Mouse (Mus musculus): Measurements from ENCODE around the gene Cyb561d2. TPM values are rescaled to one million over a fixed set of nuclear protein-coding genes. Genes with fewer than 3 reads are reported as not detected.
A peak's percentile ranks its signal among the peaks of the same experiment; 100 is the strongest.

Gene Cyb561d2
- polyA plus RNA-seq, 1 experiment: 62.6 TPM

DNA sequence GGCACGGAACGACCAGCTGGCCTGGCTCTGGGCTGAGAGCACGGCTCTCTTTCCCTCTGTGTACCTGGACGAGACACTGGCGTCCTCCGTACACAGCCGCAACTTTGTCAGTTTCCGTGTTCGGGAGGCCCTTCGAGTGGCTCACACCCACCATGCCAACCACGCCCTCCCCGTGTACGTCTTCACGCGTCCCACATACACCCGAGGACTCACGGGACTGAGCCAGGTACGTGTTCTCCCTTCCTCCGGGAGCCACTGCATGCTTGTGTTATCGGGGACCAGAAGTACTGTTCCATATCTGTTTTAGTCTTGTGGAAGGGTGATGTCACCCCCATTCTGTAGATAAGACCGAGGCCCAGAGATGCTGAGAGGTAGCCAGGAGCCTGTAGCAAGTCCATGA lies 28.9 kb upstream of the Cyb561d2 start:
- peak overlapping the region; percentile 81; the same call in 1 of the 2 replicates for H3K4me3 ChIP-seq (ENCODE audit: insufficient read depth, low read depth, low read length)
- H3K27ac ChIP-seq (ENCODE audit: insufficient read depth, low read depth, low read length): peak overlapping the region; percentile 14; the same call in 1 of the 2 replicates
- TF ChIP-seq POLR2A (IDR thresholded peaks at IDR 0.05; ENCODE audit: low read depth, low read length) (no peak), CTCF (conservative IDR thresholded peaks at IDR 0.05; ENCODE audit: insufficient read depth, insufficient read length, low read depth, low read length) (no peak)
- 82% methylated on average over 21 of the region's 21 CpGs for WGBS
- no peaks in the 10 kb centered on the region; the same call in 1 of the 2 replicates for H3K36me3 ChIP-seq (ENCODE audit: control insufficient read depth, insufficient read depth, low read length)
- H3K4me1 ChIP-seq (ENCODE audit: control insufficient read depth, insufficient read depth, low read length): peaks cover 34% of the 10 kb centered on the region; the same call in 1 of the 2 replicates
- DNase-seq: no peak
- H3K27me3 ChIP-seq (replicated peaks; ENCODE audit: control insufficient read depth, insufficient read depth, low read length): no peaks in the 10 kb centered on the region

- WGBS: 25% methylated on average over 13 of the region's 13 CpGs
- H3K36me3 ChIP-seq (ENCODE audit: control insufficient read depth, insufficient read depth, low read length): no peaks in the 10 kb centered on the region; the same call in 1 of the 2 replicates
- H3K4me3 ChIP-seq (ENCODE audit: insufficient read depth, low read depth, low read length): peak overlapping the region; percentile 81
- H3K27me3 ChIP-seq (replicated peaks; ENCODE audit: control insufficient read depth, insufficient read depth, low read length): no peaks in the 10 kb centered on the region
- peaks cover 32% of the 10 kb centered on the region; the same call in 1 of the 2 replicates for H3K4me1 ChIP-seq (ENCODE audit: control insufficient read depth, insufficient read depth, low read length)
- H3K27ac ChIP-seq (ENCODE audit: insufficient read depth, low read depth, low read length): peak overlapping the region; percentile 99
- no peak for DNase-seq
- no peak for TF ChIP-seq CTCF (conservative IDR thresholded peaks at IDR 0.05; ENCODE audit: insufficient read depth, insufficient read length, low read depth, low read length)
- no peak for TF ChIP-seq POLR2A (IDR thresholded peaks at IDR 0.05; ENCODE audit: low read depth, low read length)
Observed at GRCm38 (mm10) chr9:107570016-107570415, 28.0 kb upstream of the Cyb561d2 start.

DNA sequence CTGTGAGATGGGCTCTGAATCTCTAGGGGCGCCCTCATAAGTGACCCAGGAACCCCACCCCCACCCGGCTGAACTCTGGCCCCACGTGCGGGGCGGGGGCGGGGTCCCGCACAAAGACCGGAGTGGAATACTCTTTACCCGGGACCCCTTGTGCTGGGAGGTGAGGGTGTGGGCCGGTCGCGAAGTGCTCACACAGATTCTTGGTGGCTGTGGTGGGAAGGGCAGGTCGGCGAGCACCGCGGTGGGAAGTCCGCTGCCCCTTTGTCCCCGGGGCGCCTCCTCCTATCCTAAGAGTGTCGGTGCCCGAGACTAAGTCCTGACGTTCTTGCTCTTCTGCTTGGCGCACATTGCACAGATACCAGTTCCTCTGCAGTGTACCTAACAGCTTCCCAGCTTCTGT lies 27.3 kb upstream of the Cyb561d2 start:
- no peak for DNase-seq
- Histone ChIP-seq H3K27ac (ENCODE audit: insufficient read depth, low read depth, low read length) (peak overlapping the region; percentile 99), H3K36me3 (ENCODE audit: control insufficient read depth, insufficient read depth, low read length) (no peaks in the 10 kb centered on the region; the same call in 1 of the 2 replicates), H3K4me3 (ENCODE audit: insufficient read depth, low read depth, low read length) (peak overlapping the region; percentile 81), H3K27me3 (replicated peaks; ENCODE audit: control insufficient read depth, insufficient read depth, low read length) (no peaks in the 10 kb centered on the region), H3K4me1 (ENCODE audit: control insufficient read depth, insufficient read depth, low read length) (peaks cover 35% of the 10 kb centered on the region; the same call in 1 of the 2 replicates)
- TF ChIP-seq CTCF (conservative IDR thresholded peaks at IDR 0.05; ENCODE audit: insufficient read depth, insufficient read length, low read depth, low read length) (no peak), POLR2A (IDR thresholded peaks at IDR 0.05; ENCODE audit: low read depth, low read length) (no peak)
- WGBS: 2% methylated on average over 23 of the region's 23 CpGs

DNA sequence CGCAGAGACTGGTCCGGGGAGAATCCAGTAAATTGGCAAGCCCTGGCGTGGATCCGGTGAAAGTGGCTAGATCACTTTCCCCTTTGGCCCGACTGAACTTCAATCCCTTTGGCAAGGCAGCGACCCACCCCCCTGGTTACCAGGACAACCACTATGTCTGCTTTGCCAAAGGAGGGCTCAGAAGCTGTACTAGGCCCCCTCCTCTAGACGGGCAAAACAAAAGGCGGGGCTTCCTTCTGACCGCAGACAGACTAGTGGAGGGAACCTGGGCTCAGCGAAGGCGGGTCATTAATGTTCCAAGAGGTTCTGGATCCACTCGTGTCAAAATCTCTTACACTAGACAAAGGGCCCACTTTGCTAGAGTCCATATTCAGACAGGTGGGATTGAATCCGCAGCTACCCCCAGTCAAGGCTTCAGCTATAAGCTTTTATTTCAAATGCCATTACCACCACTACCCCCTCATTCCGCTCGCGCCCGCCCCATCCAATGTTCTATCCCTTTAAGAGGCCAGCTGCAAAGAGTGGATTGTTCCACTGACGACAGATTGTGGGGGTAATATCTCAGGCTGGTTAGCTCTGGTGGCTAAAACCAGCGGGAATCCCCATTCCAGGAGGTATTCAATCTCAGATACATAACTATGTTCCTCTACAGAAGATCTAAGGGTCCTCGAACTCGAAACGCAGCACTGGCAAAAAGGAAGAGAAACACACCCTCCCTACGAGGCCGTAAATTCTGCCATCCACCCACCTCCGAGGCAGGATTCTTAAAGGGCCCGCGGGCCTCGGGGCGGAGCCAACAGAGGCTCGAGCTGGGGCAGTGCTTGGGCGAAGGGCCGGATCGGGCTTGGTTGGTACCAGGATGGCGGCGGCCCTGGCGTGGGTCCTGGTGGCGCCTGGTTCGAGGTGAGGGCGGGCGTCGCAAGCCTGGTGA lies 26.6 kb upstream of the Cyb561d2 start:
- H3K4me3 ChIP-seq (ENCODE audit: insufficient read depth, low read depth, low read length): peak overlapping the region; percentile 81
- peak overlapping the region; percentile 99 for H3K27ac ChIP-seq (ENCODE audit: insufficient read depth, low read depth, low read length)
- no peaks in the 10 kb centered on the region for H3K27me3 ChIP-seq (replicated peaks; ENCODE audit: control insufficient read depth, insufficient read depth, low read length)
- no peak for TF ChIP-seq POLR2A (IDR thresholded peaks at IDR 0.05; ENCODE audit: low read depth, low read length)
- TF ChIP-seq CTCF (conservative IDR thresholded peaks at IDR 0.05; ENCODE audit: insufficient read depth, insufficient read length, low read depth, low read length): no peak
- no peaks in the 10 kb centered on the region; the same call in 1 of the 2 replicates for H3K36me3 ChIP-seq (ENCODE audit: control insufficient read depth, insufficient read depth, low read length)
- WGBS: under 1% methylated on average over 41 of the region's 41 CpGs
- H3K4me1 ChIP-seq (ENCODE audit: control insufficient read depth, insufficient read depth, low read length): peaks cover 40% of the 10 kb centered on the region; the same call in 1 of the 2 replicates
- DNase-seq: peak; percentile 94

- peak; percentile 94 for DNase-seq
- TF ChIP-seq POLR2A (IDR thresholded peaks at IDR 0.05; ENCODE audit: low read depth, low read length) (peak; percentile 87), CTCF (conservative IDR thresholded peaks at IDR 0.05; ENCODE audit: insufficient read depth, insufficient read length, low read depth, low read length) (no peak)
- H3K36me3 ChIP-seq (ENCODE audit: control insufficient read depth, insufficient read depth, low read length): no peaks in the 10 kb centered on the region; the same call in 1 of the 2 replicates
- 19% methylated on average over 18 of the region's 18 CpGs for WGBS
- H3K4me3 ChIP-seq (ENCODE audit: insufficient read depth, low read depth, low read length): peak within 1 kb of the TSS; percentile 81
- H3K4me1 ChIP-seq (ENCODE audit: control insufficient read depth, insufficient read depth, low read length): peaks cover 40% of the 10 kb centered on the region; the same call in 1 of the 2 replicates
- H3K27ac ChIP-seq (ENCODE audit: insufficient read depth, low read depth, low read length): peak within 1 kb of the TSS; percentile 99
- no peaks in the 10 kb centered on the region for H3K27me3 ChIP-seq (replicated peaks; ENCODE audit: control insufficient read depth, insufficient read depth, low read length)
Observed at GRCm38 (mm10) chr9:107567702-107568319, 25.8 kb upstream of the Cyb561d2 start, which contains the start of gene Hyal2. Hyal2 (plus strand) TSS chr9:107567945.

- WGBS: 21% methylated on average over 3 of the region's 3 CpGs
- peak; percentile 89 for DNase-seq
- peak overlapping the region; percentile 81 for H3K4me3 ChIP-seq (ENCODE audit: insufficient read depth, low read depth, low read length)
Observed at GRCm38 (mm10) chr9:107566855-107567254, 24.9 kb upstream of the Cyb561d2 start.

More at GRCm38 (mm10) chr9:107566855-107567254, 24.9 kb upstream of the Cyb561d2 start:
- no peaks in the 10 kb centered on the region for H3K36me3 ChIP-seq (ENCODE audit: control insufficient read depth, insufficient read depth, low read length)
- peak overlapping the region; percentile 99 for H3K27ac ChIP-seq (ENCODE audit: insufficient read depth, low read depth, low read length)
- H3K4me1 ChIP-seq (ENCODE audit: control insufficient read depth, insufficient read depth, low read length): peaks cover 37% of the 10 kb centered on the region; the same call in 1 of the 2 replicates
- TF ChIP-seq CTCF (conservative IDR thresholded peaks at IDR 0.05; ENCODE audit: insufficient read depth, insufficient read length, low read depth, low read length) (peak; percentile 24; the same call in 1 of the 2 replicates), POLR2A (IDR thresholded peaks at IDR 0.05; ENCODE audit: low read depth, low read length) (no peak)
- H3K27me3 ChIP-seq (replicated peaks; ENCODE audit: control insufficient read depth, insufficient read depth, low read length): no peaks in the 10 kb centered on the region
